Mouse (Mus musculus) stomach, embryonic 14.5 days (tissue): ENCODE results near the gene Sf3a1. TPM values are rescaled to one million over a fixed set of nuclear protein-coding genes. Genes with fewer than 3 reads are reported as not detected.

Experiments
- ATAC-seq: fragments of 200-750 bp; cut with Nextera tagmentation; 2 replicates; pipeline ENCODE4 v1.8.0; 2017; ENCODE audit warnings: low read depth, moderate TSS enrichment; ENCODE audit not compliant: insufficient number of reproducible peaks, insufficient read depth, low FRiP score
- H3K27ac ChIP-seq: fragments of 300-500 bp; sonication (generic); 2 replicates; pipeline ENCODE4 v1.5.1; 2014; ENCODE audit warnings: mild to moderate bottlenecking, low read length, moderate library complexity, mixed read lengths
- H3K27me3 ChIP-seq: fragments of 300-500 bp; sonication (generic); 2 replicates; pipeline ENCODE4 v1.6.1; 2014; ENCODE audit warnings: low read length, control low read depth, mixed read lengths; ENCODE audit not compliant: control insufficient read depth, insufficient read depth
- H3K36me3 ChIP-seq: fragments of 300-500 bp; sonication (generic); 2 replicates; pipeline ENCODE4 v1.6.1; 2014; ENCODE audit warnings: mild to moderate bottlenecking, control low read depth, low read length, moderate library complexity, mixed read lengths; ENCODE audit not compliant: control insufficient read depth, insufficient read depth
- H3K4me1 ChIP-seq: fragments of 300-500 bp; sonication (generic); 2 replicates; pipeline ENCODE4 v1.6.1; 2014; ENCODE audit warnings: low read length, control low read depth, mixed read lengths; ENCODE audit not compliant: control insufficient read depth, insufficient read depth
- H3K4me2 ChIP-seq: fragments of 300-500 bp; sonication (generic); replicated peaks from 2 replicates; pipeline ENCODE4 v1.6.1; 2014; ENCODE audit warnings: low read depth, low read length, control low read depth
- H3K4me3 ChIP-seq: fragments of 300-500 bp; sonication (generic); 2 replicates; pipeline ENCODE4 v1.5.1; 2014; ENCODE audit warnings: low read depth, low read length, control low read depth
- H3K9ac ChIP-seq: fragments of 300-500 bp; sonication (generic); replicated peaks from 2 replicates; pipeline ENCODE4 v1.6.1; 2014; ENCODE audit warnings: low read depth, mild to moderate bottlenecking, control low read depth, low read length, moderate library complexity, mixed read lengths
- H3K9me3 ChIP-seq: fragments of 300-500 bp; sonication (generic); 2 replicates; pipeline ENCODE4 v1.6.1; 2016; ENCODE audit warnings: low read depth, low read length, control low read depth; ENCODE audit not compliant: control insufficient read depth
- WGBS: fragments of 180-500 bp; shearing (Covaris S2); extraction: QIAGEN DNeasy Blood & Tissue Kit; methylation state at CpG from one replicate; pipeline ENCODE4 v1.1.7; 2014; 5-methylcytosine and 5-hydroxymethylcytosine counted together
- polyA plus RNA-seq: library from polyadenylated mRNA; unstranded; fragments of >200 nt; fragmentation: Nextera tagmentation; extraction: Ambion mirVana; gene quantifications from 2 replicates; pipeline ENCODE4 v1.2.1, GENCODE M21; 2014

The Sf3a1 gene
- polyA plus RNA-seq, 1 experiment from 2014 or later: 55.3 TPM

- Histone ChIP-seq H3K9ac (peak overlapping the region; percentile 42; the same call in 1 of the 2 replicates), H3K36me3 (peaks cover 10% of the 10 kb centered on the region), H3K4me1 (peaks cover 9% of the 10 kb centered on the region; the same call in 1 of the 2 replicates), H3K4me2 (peak overlapping the region; percentile 91), H3K27ac (no peak overlapping the region), H3K9me3 (no peaks in the 10 kb centered on the region), H3K4me3 (peak overlapping the region; percentile 39), H3K27me3 (no peaks in the 10 kb centered on the region)
- 11% methylated on average over 6 of the region's 6 CpGs for WGBS
- no peak for ATAC-seq
Measured at GRCm38 (mm10) chr11:4218637-4219036, 58.5 kb downstream of the Sf3a1 start.

GRCm38 (mm10) chr11:4219317-4219751, 59.2 kb downstream of the Sf3a1 start:
- no peaks in the 10 kb centered on the region for H3K27me3 ChIP-seq
- H3K4me3 ChIP-seq: no peak overlapping the region
- no peak overlapping the region for H3K27ac ChIP-seq
- 10% methylated on average over 2 of the region's 2 CpGs for WGBS
- H3K9ac ChIP-seq: no peak overlapping the region
- H3K9me3 ChIP-seq: no peaks in the 10 kb centered on the region
- H3K4me1 ChIP-seq: peaks cover 9% of the 10 kb centered on the region; the same call in 1 of the 2 replicates
- no peak overlapping the region for H3K4me2 ChIP-seq
- peaks cover 8% of the 10 kb centered on the region for H3K36me3 ChIP-seq
- ATAC-seq: no peak

GRCm38 (mm10) chr11:4219908-4220307, 59.8 kb downstream of the Sf3a1 start:
- Histone ChIP-seq H3K9me3 (no peaks in the 10 kb centered on the region), H3K36me3 (peaks cover 3% of the 10 kb centered on the region), H3K4me1 (peaks cover 9% of the 10 kb centered on the region; the same call in 1 of the 2 replicates), H3K4me2 (no peak overlapping the region), H3K27me3 (no peaks in the 10 kb centered on the region), H3K27ac (no peak overlapping the region), H3K4me3 (no peak overlapping the region), H3K9ac (no peak overlapping the region)
- no peak for ATAC-seq
- 57% methylated on average over 9 of the region's 9 CpGs for WGBS

GRCm38 (mm10) chr11:4220443-4221400, 60.6 kb downstream of the Sf3a1 start:
- Histone ChIP-seq H3K27ac (no peak overlapping the region), H3K36me3 (no peaks in the 10 kb centered on the region), H3K4me3 (no peak overlapping the region), H3K27me3 (no peaks in the 10 kb centered on the region), H3K9ac (no peak overlapping the region), H3K4me1 (peaks cover 9% of the 10 kb centered on the region; the same call in 1 of the 2 replicates), H3K4me2 (no peak overlapping the region), H3K9me3 (no peaks in the 10 kb centered on the region)
- ATAC-seq: no peak
- 56% methylated on average over 28 of the region's 28 CpGs for WGBS

GRCm38 (mm10) chr11:4222046-4222950, 62.1 kb downstream of the Sf3a1 start:
- ATAC-seq: no peak
- Histone ChIP-seq H3K4me1 (peaks cover 9% of the 10 kb centered on the region; the same call in 1 of the 2 replicates), H3K4me2 (no peak overlapping the region), H3K4me3 (no peak overlapping the region), H3K36me3 (no peaks in the 10 kb centered on the region), H3K27me3 (no peaks in the 10 kb centered on the region), H3K9me3 (no peaks in the 10 kb centered on the region), H3K9ac (no peak overlapping the region), H3K27ac (no peak overlapping the region)
- WGBS: 65% methylated on average over 17 of the region's 17 CpGs

- Histone ChIP-seq H3K36me3 (no peaks in the 10 kb centered on the region), H3K4me1 (peaks cover 6% of the 10 kb centered on the region; the same call in 1 of the 2 replicates), H3K9ac (no peak overlapping the region), H3K4me2 (no peak overlapping the region), H3K27ac (no peak overlapping the region), H3K9me3 (no peaks in the 10 kb centered on the region), H3K4me3 (no peak overlapping the region), H3K27me3 (no peaks in the 10 kb centered on the region)
- 33% methylated on average over 7 of the region's 7 CpGs for WGBS
- ATAC-seq: peak; percentile 57; the same call in 1 of the 2 replicates
Measured at GRCm38 (mm10) chr11:4223393-4224188, 63.4 kb downstream of the Sf3a1 start.

- Histone ChIP-seq H3K4me3 (no peak overlapping the region), H3K9ac (no peak overlapping the region), H3K4me1 (peaks cover 2% of the 10 kb centered on the region; the same call in 1 of the 2 replicates), H3K27me3 (no peaks in the 10 kb centered on the region), H3K4me2 (no peak overlapping the region), H3K36me3 (no peaks in the 10 kb centered on the region), H3K27ac (no peak overlapping the region), H3K9me3 (no peaks in the 10 kb centered on the region)
- 55% methylated on average over 2 of the region's 2 CpGs for WGBS
- ATAC-seq: no peak
Measured at GRCm38 (mm10) chr11:4224223-4224622, 64.1 kb downstream of the Sf3a1 start.
